Mouse (Mus musculus): Measurements from ENCODE around the gene Izumo4. TPM values are rescaled to one million over a fixed set of nuclear protein-coding genes. Genes with fewer than 3 reads are reported as not detected.
A peak's percentile ranks its signal among the peaks of the same experiment; 100 is the strongest.

Izumo4 gene
- polyA plus RNA-seq, 1 experiment from 2014 or later: 15.5 TPM

DNA sequence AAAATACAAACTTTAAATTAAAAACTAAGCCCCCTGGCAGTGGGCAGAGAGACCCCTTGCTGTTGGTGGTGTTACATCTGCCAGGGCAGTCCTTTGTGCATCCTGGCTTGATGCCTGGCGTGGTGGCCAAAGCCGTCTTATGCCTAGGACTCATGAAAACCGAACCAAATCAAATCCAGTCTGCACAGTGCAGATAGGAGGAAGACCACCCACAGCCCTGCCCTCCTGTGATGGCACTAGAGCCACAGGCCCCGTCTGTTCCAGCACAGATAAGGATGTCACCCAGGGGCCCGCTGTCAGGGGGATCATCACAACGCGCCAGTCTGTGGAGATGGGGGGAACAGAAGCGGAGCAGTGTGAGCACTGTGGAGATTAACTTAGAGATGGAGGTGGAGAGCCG is 4.2 kb upstream of the Izumo4 start:
- WGBS: 88% methylated on average over 9 of the region's 9 CpGs
- no peak overlapping the region for H3K4me3 ChIP-seq (ENCODE audit: low read depth, low read length)
- ATAC-seq (replicated peaks; ENCODE audit: low FRiP score, low TSS enrichment, low read depth) (no peak), DNase-seq (ENCODE audit: low spot score) (no peak)
- H3K36me3 ChIP-seq (ENCODE audit: control insufficient read depth, insufficient read depth, low read length): peaks cover 12% of the 10 kb centered on the region; the same call in 1 of the 2 replicates
- peaks cover 14% of the 10 kb centered on the region for H3K4me1 ChIP-seq (replicated peaks; ENCODE audit: control insufficient read depth, insufficient read depth, low read length)
- no peak overlapping the region for H3K4me2 ChIP-seq (ENCODE audit: low read length)
- H3K27me3 ChIP-seq (replicated peaks; ENCODE audit: control insufficient read depth, insufficient read depth, low read length): no peaks in the 10 kb centered on the region
- H3K27ac ChIP-seq (ENCODE audit: low read depth): no peak overlapping the region
- H3K9me3 ChIP-seq (ENCODE audit: control insufficient read depth, low read length): no peaks in the 10 kb centered on the region
- H3K9ac ChIP-seq (ENCODE audit: low read length): no peak overlapping the region

DNA sequence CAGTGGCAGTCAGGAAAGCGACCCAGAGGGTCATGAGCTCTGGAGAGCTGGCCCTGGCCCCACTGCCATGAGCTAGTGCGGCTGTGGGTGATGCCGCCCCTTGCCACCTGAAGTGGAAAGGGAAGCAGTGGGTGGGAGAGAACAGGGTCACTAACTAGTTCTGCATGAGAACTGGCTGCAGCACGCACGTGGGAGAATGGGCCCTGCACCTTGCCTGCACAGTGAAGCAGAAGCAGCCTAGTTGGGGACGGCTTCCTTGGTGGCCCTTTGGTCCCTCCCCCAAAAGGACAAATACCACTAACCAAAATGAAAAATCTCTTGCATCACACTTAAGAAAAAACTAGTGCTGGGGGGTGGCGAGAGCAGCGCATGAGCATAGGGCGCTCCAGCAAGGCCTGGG is 3.4 kb upstream of the Izumo4 start:
- Histone ChIP-seq H3K27me3 (replicated peaks; ENCODE audit: control insufficient read depth, insufficient read depth, low read length) (no peaks in the 10 kb centered on the region), H3K9ac (ENCODE audit: low read length) (no peak overlapping the region), H3K9me3 (ENCODE audit: control insufficient read depth, low read length) (no peaks in the 10 kb centered on the region), H3K36me3 (ENCODE audit: control insufficient read depth, insufficient read depth, low read length) (peaks cover 5% of the 10 kb centered on the region; the same call in 1 of the 2 replicates), H3K4me2 (ENCODE audit: low read length) (no peak overlapping the region), H3K4me3 (ENCODE audit: low read depth, low read length) (no peak overlapping the region), H3K27ac (ENCODE audit: low read depth) (no peak overlapping the region), H3K4me1 (replicated peaks; ENCODE audit: control insufficient read depth, insufficient read depth, low read length) (peaks cover 20% of the 10 kb centered on the region)
- no peak for DNase-seq (ENCODE audit: low spot score)
- ATAC-seq (replicated peaks; ENCODE audit: low FRiP score, low TSS enrichment, low read depth): no peak
- 92% methylated on average over 9 of the region's 9 CpGs for WGBS

DNA sequence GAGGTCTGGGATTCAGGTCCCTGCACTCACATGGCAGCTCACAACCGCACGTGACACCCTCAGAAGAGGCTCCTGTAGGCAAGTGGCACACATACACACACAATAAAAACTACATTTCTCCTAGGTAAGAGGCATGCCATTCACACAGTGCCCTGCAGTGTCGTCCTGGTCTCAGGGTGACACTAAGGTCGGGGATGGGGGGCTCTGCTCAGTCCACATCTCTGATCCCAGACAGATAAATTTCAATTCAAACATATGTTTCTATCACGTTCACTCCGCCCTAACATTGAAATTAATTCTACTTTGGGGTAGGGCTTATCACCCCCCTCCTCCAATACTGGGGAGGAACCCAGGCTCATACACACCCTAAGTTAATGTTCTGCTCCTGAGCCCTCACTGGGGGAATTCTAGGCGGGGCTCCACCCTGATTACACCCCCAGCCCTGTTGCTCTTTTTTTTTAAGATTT is 1.9 kb upstream of the Izumo4 start:
- Histone ChIP-seq H3K36me3 (ENCODE audit: control insufficient read depth, insufficient read depth, low read length) (no peaks in the 10 kb centered on the region), H3K4me1 (replicated peaks; ENCODE audit: control insufficient read depth, insufficient read depth, low read length) (peaks cover 26% of the 10 kb centered on the region), H3K9ac (ENCODE audit: low read length) (no peak overlapping the region), H3K27ac (ENCODE audit: low read depth) (no peak overlapping the region), H3K27me3 (replicated peaks; ENCODE audit: control insufficient read depth, insufficient read depth, low read length) (no peaks in the 10 kb centered on the region), H3K4me2 (ENCODE audit: low read length) (peak overlapping the region; percentile 69; the same call in 1 of the 2 replicates), H3K9me3 (ENCODE audit: control insufficient read depth, low read length) (no peaks in the 10 kb centered on the region), H3K4me3 (ENCODE audit: low read depth, low read length) (no peak overlapping the region)
- no peak for DNase-seq (ENCODE audit: low spot score)
- ATAC-seq (replicated peaks; ENCODE audit: low FRiP score, low TSS enrichment, low read depth): no peak
- WGBS: 82% methylated on average over 7 of the region's 7 CpGs

DNA sequence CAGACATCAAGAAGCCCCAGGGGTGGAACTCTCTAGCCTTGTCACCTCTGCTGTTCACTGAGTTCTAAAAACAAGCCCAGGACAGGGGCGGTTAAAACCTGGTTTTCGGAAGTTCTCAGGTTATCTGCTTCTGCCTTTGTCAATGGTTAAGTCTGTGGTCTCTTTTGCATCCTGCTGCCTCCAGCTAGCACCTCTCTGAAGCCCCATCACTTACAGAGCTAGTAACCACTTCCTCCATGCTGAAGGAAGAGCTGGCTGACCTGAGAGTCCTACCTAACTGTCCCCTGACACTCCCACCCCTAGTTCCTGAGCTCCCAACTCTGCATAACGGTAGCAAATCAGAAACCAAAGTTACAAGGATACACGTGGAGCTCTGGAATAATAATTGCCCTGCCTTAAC is 1.3 kb upstream of the Izumo4 start:
- 37% methylated on average over 4 of the region's 4 CpGs for WGBS
- ATAC-seq (replicated peaks; ENCODE audit: low FRiP score, low TSS enrichment, low read depth) (no peak), DNase-seq (ENCODE audit: low spot score) (no peak)
- Histone ChIP-seq H3K4me1 (replicated peaks; ENCODE audit: control insufficient read depth, insufficient read depth, low read length) (peaks cover 26% of the 10 kb centered on the region), H3K9me3 (ENCODE audit: control insufficient read depth, low read length) (no peaks in the 10 kb centered on the region), H3K9ac (ENCODE audit: low read length) (peak overlapping the region; percentile 59), H3K27me3 (replicated peaks; ENCODE audit: control insufficient read depth, insufficient read depth, low read length) (no peaks in the 10 kb centered on the region), H3K27ac (ENCODE audit: low read depth) (no peak overlapping the region), H3K4me3 (ENCODE audit: low read depth, low read length) (peak overlapping the region; percentile 63), H3K4me2 (ENCODE audit: low read length) (peak overlapping the region; percentile 69), H3K36me3 (ENCODE audit: control insufficient read depth, insufficient read depth, low read length) (0 out of 2 replicates have a peak, but pooled peaks cover 4% of the 10 kb centered on the region)

DNA sequence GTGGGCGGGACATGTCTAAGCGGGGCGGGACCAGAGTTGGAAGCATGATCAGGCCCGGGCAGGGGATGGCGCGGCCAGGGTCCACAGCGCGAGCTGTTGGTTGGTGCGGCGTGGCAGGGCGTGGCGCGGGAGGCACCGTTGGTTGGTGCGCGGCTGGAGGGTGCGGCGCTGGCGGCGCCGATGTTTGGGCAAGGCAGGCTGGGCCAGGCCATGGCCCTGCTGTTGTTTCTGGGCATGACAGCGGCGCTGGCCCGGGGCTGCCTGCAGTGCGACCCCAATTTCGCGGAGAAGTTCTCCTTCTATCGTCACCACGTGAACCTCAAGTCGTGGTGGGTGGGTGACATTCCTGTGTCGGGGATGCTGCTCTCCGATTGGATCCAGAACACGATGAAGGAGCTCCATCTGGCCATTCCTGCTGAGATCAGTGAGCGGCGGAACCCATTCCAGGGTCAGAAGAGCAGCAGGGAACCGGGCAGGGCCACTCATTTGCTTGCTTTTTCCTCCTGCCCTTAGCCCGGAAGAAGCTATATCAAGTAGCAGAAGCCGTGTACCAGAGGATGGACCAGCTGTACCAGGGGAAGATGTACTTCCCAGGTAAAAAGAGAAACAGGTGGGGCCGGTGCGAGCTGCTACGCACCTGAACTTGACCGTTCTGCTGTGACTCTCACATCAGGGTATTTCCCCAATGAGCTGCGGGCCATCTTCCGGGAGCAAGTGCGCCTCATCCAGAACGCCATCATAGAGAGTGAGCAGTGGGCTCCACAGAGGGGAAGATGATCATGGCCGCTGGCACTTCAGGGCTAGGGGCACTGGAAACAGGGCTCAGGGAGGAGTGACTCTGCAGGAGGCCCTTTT is 779 bp downstream of the Izumo4 start:
- DNase-seq (ENCODE audit: low spot score): peak; percentile 95
- peak overlapping the region; percentile 63 for H3K4me3 ChIP-seq (ENCODE audit: low read depth, low read length)
- H3K27me3 ChIP-seq (replicated peaks; ENCODE audit: control insufficient read depth, insufficient read depth, low read length): no peaks in the 10 kb centered on the region
- peak overlapping the region; percentile 69 for H3K4me2 ChIP-seq (ENCODE audit: low read length)
- H3K27ac ChIP-seq (ENCODE audit: low read depth): peak overlapping the region; percentile 79
- peak; percentile 89 for ATAC-seq (replicated peaks; ENCODE audit: low FRiP score, low TSS enrichment, low read depth)
- H3K9me3 ChIP-seq (ENCODE audit: control insufficient read depth, low read length): no peaks in the 10 kb centered on the region
- peaks cover 24% of the 10 kb centered on the region for H3K36me3 ChIP-seq (ENCODE audit: control insufficient read depth, insufficient read depth, low read length)
- under 1% methylated on average over 47 of the region's 47 CpGs for WGBS
- peaks cover 26% of the 10 kb centered on the region for H3K4me1 ChIP-seq (replicated peaks; ENCODE audit: control insufficient read depth, insufficient read depth, low read length)
- peak overlapping the region; percentile 55 for H3K9ac ChIP-seq (ENCODE audit: low read length)

DNA sequence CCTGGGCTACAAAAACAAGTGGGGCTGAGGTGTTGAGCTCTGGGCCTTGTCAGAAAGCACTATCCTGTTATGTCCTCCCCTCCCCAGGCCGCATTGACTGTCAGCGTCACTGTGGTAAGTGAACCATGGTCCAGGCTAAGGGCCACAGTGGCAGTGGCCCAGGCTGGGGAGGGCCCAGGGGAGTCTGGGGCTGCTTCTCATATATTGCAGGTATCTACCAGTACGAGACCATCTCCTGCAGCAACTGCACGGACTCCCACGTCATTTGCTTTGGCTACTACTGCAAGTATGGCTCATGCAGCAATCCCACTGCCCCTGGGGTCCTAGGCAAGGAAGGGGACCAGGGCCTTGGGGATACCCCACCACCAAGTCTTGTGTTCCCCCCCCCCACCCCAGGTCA is 1.7 kb downstream of the Izumo4 start:
- WGBS: 79% methylated on average over 5 of the region's 5 CpGs
- Histone ChIP-seq H3K4me3 (ENCODE audit: low read depth, low read length) (peak overlapping the region; percentile 63; the same call in 1 of the 2 replicates), H3K9ac (ENCODE audit: low read length) (no peak overlapping the region; the same call in 1 of the 2 replicates), H3K4me2 (ENCODE audit: low read length) (peak overlapping the region; percentile 69), H3K27me3 (replicated peaks; ENCODE audit: control insufficient read depth, insufficient read depth, low read length) (no peaks in the 10 kb centered on the region), H3K9me3 (ENCODE audit: control insufficient read depth, low read length) (no peaks in the 10 kb centered on the region), H3K36me3 (ENCODE audit: control insufficient read depth, insufficient read depth, low read length) (peaks cover 33% of the 10 kb centered on the region), H3K4me1 (replicated peaks; ENCODE audit: control insufficient read depth, insufficient read depth, low read length) (peaks cover 26% of the 10 kb centered on the region), H3K27ac (ENCODE audit: low read depth) (peak overlapping the region; percentile 79; the same call in 1 of the 2 replicates)
- ATAC-seq (replicated peaks; ENCODE audit: low FRiP score, low TSS enrichment, low read depth): no peak
- DNase-seq (ENCODE audit: low spot score): no peak

DNA sequence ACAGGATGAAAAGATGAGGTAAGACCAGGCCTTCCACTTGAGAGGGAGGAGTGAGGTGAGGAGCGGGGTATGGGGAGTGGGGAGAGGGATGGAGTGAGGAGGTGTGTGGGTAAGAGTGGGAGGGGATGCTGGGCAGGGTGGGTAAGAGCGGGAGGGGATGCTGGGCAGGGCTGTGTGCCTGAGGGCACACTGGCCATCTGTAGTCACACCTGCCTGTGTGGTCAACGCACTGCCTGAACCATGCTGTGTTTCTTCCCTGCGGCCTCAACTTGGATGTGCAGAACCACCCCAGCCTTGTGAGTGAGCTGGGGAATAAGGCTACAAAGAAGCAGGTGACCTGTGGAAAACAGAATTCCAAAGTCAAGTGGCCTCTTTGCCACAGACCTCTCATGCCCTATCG is 2.4 kb downstream of the Izumo4 start:
- WGBS: 89% methylated on average over 5 of the region's 5 CpGs
- Histone ChIP-seq H3K9ac (ENCODE audit: low read length) (no peak overlapping the region), H3K4me2 (ENCODE audit: low read length) (no peak overlapping the region), H3K4me1 (replicated peaks; ENCODE audit: control insufficient read depth, insufficient read depth, low read length) (peaks cover 26% of the 10 kb centered on the region), H3K36me3 (ENCODE audit: control insufficient read depth, insufficient read depth, low read length) (peaks cover 41% of the 10 kb centered on the region), H3K27ac (ENCODE audit: low read depth) (no peak overlapping the region), H3K27me3 (replicated peaks; ENCODE audit: control insufficient read depth, insufficient read depth, low read length) (no peaks in the 10 kb centered on the region), H3K4me3 (ENCODE audit: low read depth, low read length) (no peak overlapping the region), H3K9me3 (ENCODE audit: control insufficient read depth, low read length) (no peaks in the 10 kb centered on the region)
- ATAC-seq (replicated peaks; ENCODE audit: low FRiP score, low TSS enrichment, low read depth) (no peak), DNase-seq (ENCODE audit: low spot score) (no peak)

DNA sequence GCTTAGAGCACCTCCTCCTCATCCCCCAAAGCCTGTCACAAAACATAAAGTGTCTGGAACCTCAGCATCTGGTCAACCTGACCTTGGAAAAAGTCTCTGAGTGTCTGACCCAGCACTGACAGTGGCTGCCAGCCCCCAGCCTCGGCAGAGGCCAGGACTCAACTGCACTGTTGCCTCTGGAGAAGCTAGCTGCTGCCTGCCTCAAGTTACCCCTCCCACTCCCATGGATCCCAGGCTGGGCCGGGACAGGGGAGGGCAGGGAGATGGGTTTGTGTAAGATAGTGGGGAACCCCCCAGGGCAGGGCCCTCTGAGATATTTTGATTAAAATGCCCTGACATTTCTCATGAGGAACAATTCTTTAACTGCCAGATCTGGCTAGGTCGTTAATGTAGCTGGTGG is 3.0 kb downstream of the Izumo4 start:
- H3K4me1 ChIP-seq (replicated peaks; ENCODE audit: control insufficient read depth, insufficient read depth, low read length): peaks cover 22% of the 10 kb centered on the region
- H3K9ac ChIP-seq (ENCODE audit: low read length): no peak overlapping the region
- no peak for ATAC-seq (replicated peaks; ENCODE audit: low FRiP score, low TSS enrichment, low read depth)
- WGBS: 62% methylated on average over 3 of the region's 3 CpGs
- no peaks in the 10 kb centered on the region for H3K27me3 ChIP-seq (replicated peaks; ENCODE audit: control insufficient read depth, insufficient read depth, low read length)
- peaks cover 47% of the 10 kb centered on the region for H3K36me3 ChIP-seq (ENCODE audit: control insufficient read depth, insufficient read depth, low read length)
- no peak overlapping the region for H3K27ac ChIP-seq (ENCODE audit: low read depth)
- H3K4me3 ChIP-seq (ENCODE audit: low read depth, low read length): no peak overlapping the region
- no peaks in the 10 kb centered on the region for H3K9me3 ChIP-seq (ENCODE audit: control insufficient read depth, low read length)
- DNase-seq (ENCODE audit: low spot score): no peak
- H3K4me2 ChIP-seq (ENCODE audit: low read length): no peak overlapping the region

Data from intestine, embryonic 14.5 days (tissue).